Mouse (Mus musculus) Patski (cell line): Measurements from ENCODE around the gene Supt6. TPM values are rescaled to one million over a fixed set of nuclear protein-coding genes. Genes with fewer than 3 reads are reported as not detected.

Source experiments
- ATAC-seq: fragments of 100-300 bp; one replicate; pipeline ENCODE4 v1.8.0; 2021
- CTCF ChIA-PET: fragments of 350-600 bp; sonication (Branson Sonifier 250); formaldehyde crosslinking; loops from one replicate; lab custom pipeline; 2022; ENCODE audit warnings: inconsistent platforms; lab: Charles Lee
- POLR2A ChIA-PET: fragments of 350-600 bp; sonication (Branson Sonifier 250); formaldehyde crosslinking; loops from one replicate; lab custom pipeline; 2022; ENCODE audit warnings: antibody characterized with exemption, inconsistent platforms; lab: Charles Lee
- DNase-seq: peaks from one replicate; pipeline ENCODE4 v3.0.0-alpha.2; 2011; ENCODE audit warnings: low read depth, low spot score
- H3K27me3 ChIP-seq: fragments of 371-371 bp; one replicate; pipeline ENCODE4 v1.5.1; 2021
- CTCF ChIP-seq: fragments of 100-300 bp; IDR thresholded peaks from one replicate; pipeline ENCODE4 v1.5.1; 2021
- in situ Hi-C: fragments of 300-500 bp; cut with MboI; formaldehyde crosslinking; loops from 3 replicates; pipeline ENCODE4 v1.11.1; 2018; ENCODE audit warnings: low pct_unique_long_range_greater_than_20kb, mixed read lengths
- polyA plus RNA-seq: library from polyadenylated mRNA; unstranded; gene quantifications from one replicate; pipeline ENCODE4 v1.2.3, GENCODE M21; 2021

Gene Supt6
- polyA plus RNA-seq, 1 experiment from 2014 or later, result 69.2 TPM

DNA sequence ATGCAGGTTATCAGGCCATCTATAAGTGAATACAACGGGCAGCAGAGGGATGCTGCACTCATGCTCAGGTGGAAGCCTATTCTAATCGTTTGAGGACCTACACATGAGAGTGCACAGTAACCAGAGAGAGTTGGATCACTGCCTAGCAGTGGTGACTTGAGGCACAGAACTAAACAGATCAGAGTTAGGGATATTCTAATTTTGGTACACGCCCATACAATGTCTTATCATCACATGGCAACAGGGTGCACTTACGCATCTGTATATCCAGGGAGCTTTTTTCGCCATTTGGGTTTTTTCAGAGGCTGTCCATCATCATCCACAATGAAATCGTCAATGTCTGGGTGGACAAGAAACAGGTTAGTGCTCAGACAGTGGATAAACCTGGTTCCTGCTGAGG is 14.3 kb downstream of the Supt6 start:
- no peak for TF ChIP-seq CTCF
- H3K27me3 ChIP-seq, result no peaks in the 10 kb centered on the region
- no peak for ATAC-seq
- no peak for DNase-seq
- ChIA-PET POLR2A (no interaction called here), CTCF (no interaction called here)
- in situ Hi-C loops, result no loop called here

GRCm38 (mm10) chr11:78223586-78223985 is 22.2 kb downstream of the Supt6 start:
- ChIA-PET CTCF (interaction anchor here (1.4 to 2.3 kb wide), 2 partner anchors 11 to 14 kb away, joined by 3 to 5 read pairs; no protein-coding TSS in a partner anchor), POLR2A (interaction anchor here (1.3 kb wide), 1 partner anchor 13 kb away, joined by 5 read pairs; no protein-coding TSS in a partner anchor)
- DNase-seq (no peak), ATAC-seq (no peak)
- TF ChIP-seq CTCF, result no peak
- in situ Hi-C loops, result no loop called here
- no peaks in the 10 kb centered on the region for H3K27me3 ChIP-seq

DNA sequence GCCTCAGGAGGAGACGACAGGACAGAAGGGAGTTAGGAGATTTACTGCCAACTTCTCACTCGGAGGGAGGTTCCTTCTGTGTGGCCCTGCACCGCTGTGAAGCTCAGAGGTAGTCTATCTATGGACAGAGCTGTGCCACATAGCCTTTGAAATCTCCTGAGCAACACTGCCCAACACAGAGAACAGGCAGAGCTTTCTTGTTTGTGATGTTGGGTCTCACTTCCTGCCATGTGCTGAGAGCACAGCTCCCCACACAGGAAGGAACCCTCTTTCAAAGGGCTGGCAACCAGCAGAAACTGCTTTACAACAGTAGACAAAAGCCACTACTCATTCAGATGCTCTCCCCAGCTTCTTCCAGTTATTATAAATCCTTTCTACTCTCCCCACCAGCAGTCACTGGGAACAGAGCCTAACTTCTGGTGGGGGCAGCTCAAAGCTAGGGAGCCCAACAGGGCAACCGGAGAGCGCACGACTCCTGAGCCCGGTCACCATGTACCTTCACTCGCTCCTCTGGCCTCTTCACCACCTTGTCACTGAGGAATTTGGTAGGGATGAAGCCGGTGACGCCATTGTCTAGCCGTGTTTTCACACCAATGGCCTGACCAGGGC is 30.0 kb downstream of the Supt6 start:
- in situ Hi-C loops, result no loop called here
- ChIA-PET POLR2A (no interaction called here), CTCF (interaction anchor here (1.2 kb wide), 1 partner anchor 10 kb away, joined by 3 read pairs; no protein-coding TSS in a partner anchor)
- H3K27me3 ChIP-seq, result no peaks in the 10 kb centered on the region
- ATAC-seq (no peak), DNase-seq (no peak)
- no peak for TF ChIP-seq CTCF

- in situ Hi-C loops, result no loop called here
- TF ChIP-seq CTCF, result no peak
- no peak for DNase-seq
- POLR2A ChIA-PET, result no interaction called here
- H3K27me3 ChIP-seq, result no peaks in the 10 kb centered on the region
- CTCF ChIA-PET, result interaction anchor here (0.7 to 1.2 kb wide), 4 partner anchors 10 to 33 kb away, joined by 3 to 5 read pairs (median 3); partner anchors contain the start of gene Supt6
- ATAC-seq, result no peak
These were observed 32.5 kb downstream of the Supt6 start for GRCm38 (mm10) chr11:78213086-78213817.

DNA sequence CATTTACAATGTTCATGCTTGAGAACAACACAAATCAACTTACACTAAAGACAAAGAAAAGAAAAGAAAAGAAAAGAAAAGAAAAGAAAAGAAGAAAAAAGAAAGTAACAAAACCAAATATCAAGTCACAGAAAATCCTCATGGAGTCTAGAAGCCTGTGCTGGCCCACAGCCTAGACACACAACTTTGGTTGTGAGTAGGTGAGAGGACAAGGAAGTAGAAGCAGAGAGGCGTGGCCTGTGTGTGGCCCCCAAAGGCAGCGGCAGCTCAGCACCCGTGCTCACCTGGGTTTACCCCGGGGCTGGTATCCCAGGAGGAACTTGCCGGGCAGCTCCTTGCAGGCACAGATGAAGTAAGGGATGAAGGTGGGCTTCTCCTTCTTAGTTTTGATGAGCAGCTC is 34.3 kb downstream of the Supt6 start:
- no peaks in the 10 kb centered on the region for H3K27me3 ChIP-seq
- ChIA-PET POLR2A (no interaction called here), CTCF (no interaction called here)
- in situ Hi-C loops, result no loop called here
- DNase-seq (no peak), ATAC-seq (no peak)
- no peak for TF ChIP-seq CTCF

DNA sequence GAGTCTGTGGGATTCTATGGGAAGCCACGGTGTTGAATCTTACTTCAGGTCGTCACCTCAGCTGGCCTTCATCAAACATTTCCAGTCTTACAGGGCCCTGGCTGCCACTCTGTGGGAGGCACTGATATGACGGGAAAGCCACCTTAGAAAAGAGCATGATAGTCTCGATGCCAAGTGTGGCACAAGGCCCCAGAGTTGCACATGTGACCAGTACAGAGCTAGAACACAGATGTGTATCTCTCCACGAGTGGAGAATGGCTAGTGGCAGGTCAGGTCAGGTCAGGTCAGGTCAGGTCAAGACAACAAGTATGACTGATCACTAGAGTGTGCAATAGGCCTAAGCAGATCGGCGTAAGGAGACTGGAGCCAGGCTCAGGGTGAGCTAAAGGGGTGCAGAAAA is 35.2 kb downstream of the Supt6 start:
- DNase-seq (no peak), ATAC-seq (no peak)
- CTCF ChIA-PET, result interaction anchor here (0.8 to 1.1 kb wide), 2 partner anchors 18 to 33 kb away, joined by 3 read pairs; no protein-coding TSS in a partner anchor
- TF ChIP-seq CTCF, result no peak
- H3K27me3 ChIP-seq, result no peaks in the 10 kb centered on the region
- POLR2A ChIA-PET, result interaction anchor here (0.6 to 1.5 kb wide), 2 partner anchors 13 to 440 kb away, joined by 3 to 5 read pairs; no protein-coding TSS in a partner anchor
- in situ Hi-C loops, result no loop called here

GRCm38 (mm10) chr11:78209886-78210285 is 35.9 kb downstream of the Supt6 start:
- POLR2A ChIA-PET, result interaction anchor here (1.5 kb wide), 1 partner anchor 13 kb away, joined by 5 read pairs; no protein-coding TSS in a partner anchor
- no peak for TF ChIP-seq CTCF
- in situ Hi-C loops, result no loop called here
- no peaks in the 10 kb centered on the region for H3K27me3 ChIP-seq
- DNase-seq, result no peak
- CTCF ChIA-PET, result interaction anchor here (0.8 to 1.1 kb wide), 2 partner anchors 19 to 32 kb away, joined by 3 read pairs; no protein-coding TSS in a partner anchor
- no peak for ATAC-seq

DNA sequence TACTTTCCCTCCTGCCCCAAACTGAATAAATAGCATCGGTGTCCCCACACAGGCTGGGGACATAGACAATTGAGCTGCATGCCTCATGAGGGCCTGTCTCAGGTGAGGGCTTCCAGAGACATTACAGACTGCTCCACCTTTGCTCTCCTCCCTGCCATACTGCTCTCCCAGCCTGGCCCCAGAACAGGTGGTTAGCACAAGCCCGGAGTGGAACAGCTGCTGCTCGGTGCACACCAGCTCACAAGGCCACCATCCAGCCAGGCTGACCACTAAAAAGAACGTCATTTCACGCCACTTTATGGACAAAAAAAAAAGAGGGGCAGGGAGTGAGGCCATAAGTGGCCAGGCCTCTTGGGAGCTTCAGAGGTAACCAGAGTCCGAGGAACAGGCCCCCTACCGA is 38.6 kb downstream of the Supt6 start:
- H3K27me3 ChIP-seq, result no peaks in the 10 kb centered on the region
- ChIA-PET CTCF (interaction anchor here (1.4 kb wide), 1 partner anchor 30 kb away, joined by 3 read pairs; no protein-coding TSS in a partner anchor), POLR2A (interaction anchor here (0.5 to 1.3 kb wide), 2 partner anchors 11 to 334 kb away, joined by 4 to 7 read pairs; no protein-coding TSS in a partner anchor)
- no peak for DNase-seq
- no peak for ATAC-seq
- TF ChIP-seq CTCF, result no peak
- in situ Hi-C loops, result no loop called here

DNA sequence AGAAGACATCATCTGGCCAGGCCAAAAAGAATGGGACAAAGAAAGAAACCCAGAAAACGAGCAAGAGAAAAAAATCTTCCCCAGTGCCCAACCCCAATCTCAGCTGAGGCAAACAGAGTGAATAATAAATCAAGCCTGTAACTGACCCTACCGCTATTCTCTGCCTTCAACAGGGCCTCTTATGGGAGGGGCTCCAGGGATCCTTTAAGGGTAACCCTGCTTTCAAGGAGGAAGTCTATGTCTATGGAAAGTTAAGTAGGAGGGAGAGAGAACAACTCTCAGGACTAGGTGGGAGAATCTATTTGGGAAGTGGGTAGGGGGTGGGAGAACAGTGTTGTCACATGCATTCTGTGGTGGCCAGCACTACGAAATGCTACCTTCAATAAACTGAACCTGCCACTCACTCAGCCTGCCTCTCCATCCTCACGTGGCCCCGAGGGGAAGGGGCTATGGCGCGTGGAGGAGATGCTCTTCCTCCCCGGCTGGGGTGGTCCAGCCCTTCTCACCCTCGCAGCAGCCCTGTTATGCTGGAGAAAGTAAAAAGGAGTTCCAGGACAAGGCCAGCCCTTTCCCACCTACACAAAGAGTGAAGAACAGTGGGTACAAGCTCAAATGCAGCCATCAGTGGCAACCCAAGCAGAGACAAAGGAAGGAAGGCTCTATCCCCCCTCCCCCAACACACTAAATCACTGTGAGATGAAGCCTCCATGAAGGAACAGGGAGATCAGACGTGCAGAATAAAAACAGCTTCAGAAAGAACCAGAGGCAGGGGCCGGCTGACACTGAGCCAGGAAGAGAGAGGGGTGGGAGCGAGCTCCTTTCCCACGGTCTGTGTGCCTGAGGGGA is 40.2 kb downstream of the Supt6 start:
- no peaks in the 10 kb centered on the region for H3K27me3 ChIP-seq
- ChIA-PET CTCF (interaction anchor here (1.6 kb wide), 1 partner anchor 20 kb away, joined by 3 read pairs; no protein-coding TSS in a partner anchor), POLR2A (interaction anchor here (0.8 kb wide), 1 partner anchor 9 kb away, joined by 8 read pairs; no protein-coding TSS in a partner anchor)
- in situ Hi-C loops, result no loop called here
- DNase-seq (no peak), ATAC-seq (no peak)
- TF ChIP-seq CTCF, result no peak

DNA sequence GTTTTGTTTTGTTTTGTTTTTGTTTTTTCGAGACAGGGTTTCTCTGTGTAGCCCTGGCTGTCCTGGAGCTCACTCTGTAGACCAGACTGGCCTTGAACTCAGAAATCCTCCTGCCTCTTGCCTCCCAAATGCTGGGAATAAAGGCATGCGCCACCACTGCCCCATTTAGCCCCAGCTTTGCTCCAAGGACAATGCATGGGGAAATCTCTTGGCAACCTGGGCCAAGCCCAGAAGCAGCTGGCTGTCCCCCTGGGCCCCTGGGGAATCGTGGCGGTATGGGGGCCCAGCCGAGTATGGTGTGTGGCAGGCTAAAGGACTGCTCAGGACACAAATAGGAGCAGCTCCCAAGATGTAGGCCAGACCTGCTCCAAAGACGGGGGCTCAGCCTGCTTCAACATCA is 41.5 kb downstream of the Supt6 start:
- in situ Hi-C loops, result no loop called here
- ChIA-PET CTCF (interaction anchor here (1.6 kb wide), 1 partner anchor 21 kb away, joined by 3 read pairs; no protein-coding TSS in a partner anchor), POLR2A (interaction anchor here (0.6 to 1.1 kb wide), 2 partner anchors 41 to 238 kb away, joined by 3 read pairs; partner anchors contain the start of genes Sdf2 and Supt6)
- no peak for ATAC-seq
- no peaks in the 10 kb centered on the region for H3K27me3 ChIP-seq
- no peak for TF ChIP-seq CTCF
- DNase-seq, result no peak
